Mouse (Mus musculus) cerebellum, postnatal 10 days (tissue): ENCODE data around the gene Trmt10c.
A peak's percentile ranks its signal among the peaks of the same experiment; 100 is the strongest.

Experiments
- DNase-seq, 2 experiments: peaks; one replicate each; pipeline ENCODE4 v3.0.0; 2021; ENCODE audit warnings: mixed read lengths in 2 of 2

Trmt10c gene

GRCm38 (mm10) chr16:56038090-56038489 lies 471 bp upstream of the Trmt10c start:
- DNase-seq, result no peak

GRCm38 (mm10) chr16:56036501-56036900 lies 1.1 kb downstream of the Trmt10c start:
- DNase-seq, result no peak

DNA sequence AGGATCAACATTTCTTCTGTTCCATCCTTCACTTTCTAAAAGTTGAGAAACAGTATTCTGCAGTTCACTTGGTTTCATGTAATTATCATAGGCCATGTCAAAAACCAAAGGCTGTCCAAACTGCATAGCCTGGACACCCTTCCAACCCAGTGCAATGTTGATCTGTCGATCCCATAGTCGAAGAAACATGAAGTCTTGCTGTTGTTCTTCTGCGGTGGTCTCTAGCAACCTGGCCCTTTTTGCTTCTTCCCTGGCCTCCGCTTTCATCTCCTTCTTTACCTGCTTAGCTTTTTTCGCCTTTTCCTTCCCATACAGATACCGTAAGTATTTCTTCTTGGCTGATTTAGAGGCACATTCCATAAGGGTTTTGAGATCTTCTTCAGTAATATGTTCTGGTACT lies 3.1 kb downstream of the Trmt10c start:
- DNase-seq, result no peak

- peak; percentile 99 for DNase-seq
Measured at GRCm38 (mm10) chr16:56029661-56030082, 7.9 kb downstream of the Trmt10c start, which contains the start of gene Pcnp. Pcnp (minus strand) TSS chr16:56029739.

GRCm38 (mm10) chr16:56028722-56029551 lies 8.7 kb downstream of the Trmt10c start:
- DNase-seq, result peak in 1 of 2 experiments; percentile 74

DNA sequence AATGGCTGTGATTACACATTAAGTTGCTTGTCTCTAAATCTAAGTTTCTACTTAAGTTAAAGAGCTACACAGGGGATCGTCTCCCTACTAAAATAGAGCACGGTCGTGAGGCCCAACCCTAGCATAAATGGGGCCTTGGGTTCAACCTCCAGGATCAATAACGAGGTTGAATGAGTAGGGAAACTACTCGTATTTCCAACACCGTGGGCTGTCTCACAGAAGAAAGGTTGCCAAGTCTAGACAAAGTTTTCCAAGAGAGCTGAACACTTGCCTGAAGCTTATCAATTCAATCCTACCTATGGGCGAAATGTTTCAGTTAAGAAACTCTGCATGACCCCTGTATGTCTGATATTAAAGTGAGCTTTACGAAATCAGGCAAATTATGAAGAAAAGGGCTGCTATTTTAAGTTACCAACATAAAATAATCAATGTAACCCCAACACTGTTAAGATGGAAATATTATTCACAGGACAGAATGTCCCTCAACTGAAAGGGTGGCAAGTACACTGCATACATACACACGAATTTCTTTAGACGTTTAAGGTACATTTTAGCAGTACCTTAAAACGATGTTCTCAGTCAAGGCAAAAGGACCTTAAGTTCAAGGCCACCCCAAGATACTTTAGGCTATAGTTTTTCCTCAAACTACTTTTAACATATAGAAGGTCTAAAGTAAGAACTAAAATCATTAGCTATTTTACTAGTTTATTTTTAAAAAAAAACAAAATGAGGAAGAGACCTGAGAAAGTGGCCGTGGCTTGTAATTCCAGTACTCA lies 9.6 kb downstream of the Trmt10c start:
- DNase-seq, result no peak

- DNase-seq, result no peak
Measured at GRCm38 (mm10) chr16:56019660-56020059, 18.0 kb downstream of the Trmt10c start.

GRCm38 (mm10) chr16:56014076-56014475 lies 23.5 kb downstream of the Trmt10c start:
- no peak for DNase-seq

DNA sequence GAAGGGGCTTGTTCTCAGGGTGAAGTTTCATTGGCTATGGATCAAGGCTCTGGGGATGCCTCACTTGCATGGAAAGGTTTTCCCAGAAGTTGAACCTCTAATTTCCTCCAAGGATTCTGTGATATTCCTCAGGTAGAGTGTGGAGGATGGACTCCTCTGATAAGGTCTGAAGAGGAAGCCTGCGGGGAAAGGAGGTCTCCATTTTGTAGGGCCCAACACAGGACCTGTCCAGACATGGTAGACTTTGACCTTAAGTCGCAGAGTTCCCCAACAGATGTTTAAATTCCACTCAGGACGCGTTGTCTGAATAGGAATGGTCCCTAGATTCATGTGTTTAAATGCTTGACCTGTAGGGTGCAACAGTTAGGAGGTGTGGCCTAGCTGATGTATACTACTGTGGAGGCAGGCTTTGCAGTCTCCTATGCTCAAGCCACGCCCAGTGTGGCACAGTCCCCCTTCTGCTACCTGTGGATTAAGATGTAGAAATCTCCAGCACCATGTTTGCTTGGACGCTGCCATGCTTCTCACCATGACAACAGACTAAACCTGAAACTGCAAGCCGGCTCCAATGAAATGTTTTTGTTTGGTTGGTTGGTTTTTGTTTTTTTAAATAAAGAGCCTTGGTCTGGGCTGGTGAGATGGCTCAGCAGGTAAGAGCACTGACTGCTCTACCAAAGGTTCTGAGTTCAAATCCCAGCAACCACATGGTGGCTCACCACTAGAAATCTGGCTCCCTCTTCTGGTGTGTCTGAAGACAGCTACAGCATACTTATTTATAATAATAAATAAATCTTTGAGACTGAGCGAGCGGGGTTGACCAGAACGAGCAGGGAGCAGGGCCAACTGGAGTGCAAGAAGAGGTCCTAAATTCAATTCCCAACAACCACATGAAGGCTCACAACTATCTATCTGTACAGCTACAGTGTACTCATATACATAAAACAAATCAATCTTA lies 24.6 kb downstream of the Trmt10c start:
- DNase-seq, result no peak

GRCm38 (mm10) chr16:56008862-56009261 lies 28.8 kb downstream of the Trmt10c start:
- DNase-seq, result no peak

- DNase-seq, result no peak
Measured at GRCm38 (mm10) chr16:56006798-56007197, 30.8 kb downstream of the Trmt10c start.

GRCm38 (mm10) chr16:55994235-55994634 lies 43.4 kb downstream of the Trmt10c start:
- DNase-seq, result no peak

DNA sequence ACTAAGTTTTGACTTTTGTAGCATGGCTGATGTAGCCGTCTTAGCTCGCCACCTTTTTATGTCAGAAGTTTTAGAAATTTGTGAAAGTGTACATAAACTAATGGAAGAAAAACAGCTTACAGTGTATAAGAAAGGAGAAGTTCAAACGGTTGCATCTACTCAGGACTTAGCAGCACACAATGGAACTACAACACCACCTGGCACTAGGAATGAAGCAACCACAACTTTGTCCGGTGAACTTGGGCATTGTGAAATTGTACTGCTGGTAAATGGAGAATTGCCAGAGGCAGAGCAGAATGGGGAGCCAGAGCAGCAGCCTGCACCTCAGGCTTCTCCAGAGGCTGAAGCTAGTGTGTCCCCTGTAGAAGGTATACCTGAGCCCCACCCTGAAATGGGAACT lies 47.3 kb downstream of the Trmt10c start:
- DNase-seq, result no peak

DNA sequence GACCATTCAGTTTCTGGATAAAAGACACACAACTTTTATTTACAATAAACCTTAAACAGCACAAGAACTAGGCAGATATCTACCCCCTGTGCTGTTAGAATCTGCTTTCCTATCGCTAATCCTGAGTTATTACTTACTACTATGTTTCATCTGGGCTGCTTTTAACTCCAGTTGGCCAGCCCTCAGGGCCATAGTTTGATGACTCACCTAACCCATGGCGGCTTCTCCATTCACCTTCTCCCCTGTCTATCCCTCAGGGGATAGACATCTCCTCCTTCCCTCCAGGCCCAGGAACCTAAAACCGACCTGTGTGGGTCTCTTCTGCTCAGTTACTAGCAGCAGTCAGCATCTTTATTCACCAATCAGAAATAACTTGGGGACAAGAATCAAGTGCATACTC lies 51.6 kb downstream of the Trmt10c start:
- DNase-seq, result no peak
